Mouse (Mus musculus): ENCODE measurements around the gene Pomt1.

Pomt1 gene

DNA sequence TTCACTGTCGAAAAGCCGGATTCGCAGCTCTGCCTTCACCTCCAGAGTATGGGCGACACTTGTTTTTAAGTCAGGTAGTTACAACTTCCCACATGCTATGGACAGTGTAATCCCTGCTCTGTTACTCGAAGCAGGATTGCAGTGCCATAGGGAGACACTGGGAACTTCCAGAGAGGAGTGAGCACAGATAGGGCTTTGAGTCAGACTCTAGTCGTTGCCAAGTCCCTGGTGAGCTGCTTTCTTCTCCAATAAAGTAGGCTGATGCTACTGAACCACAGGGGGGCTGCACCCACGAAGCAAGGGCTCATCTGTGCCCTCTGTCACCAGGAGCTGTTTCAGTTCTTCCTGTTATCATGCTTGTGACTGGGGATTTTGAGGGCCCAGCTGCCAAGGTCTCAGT lies 14.8 kb upstream of the Pomt1 start:
- no peak for DNase-seq (ENCODE audit: low spot score)

DNA sequence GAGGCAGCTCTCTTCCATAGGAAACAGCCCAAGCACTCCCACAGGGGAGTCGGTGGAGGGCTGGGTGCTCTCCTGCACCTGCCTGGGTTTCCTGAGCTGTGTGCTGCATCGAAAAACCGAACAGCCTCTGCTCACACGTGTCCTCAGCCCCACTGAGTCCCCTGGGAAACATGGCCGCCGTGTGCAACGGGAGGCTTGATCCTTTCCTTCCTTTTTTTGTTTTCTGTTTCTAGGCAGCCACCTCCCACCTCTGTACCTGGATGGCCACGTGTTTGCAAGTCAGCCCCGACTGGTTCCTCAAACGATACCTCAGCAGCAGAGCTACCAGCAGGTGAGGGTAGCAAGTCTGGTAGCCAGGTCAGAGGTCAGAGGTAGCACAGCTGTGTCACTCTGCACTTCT lies 14.3 kb upstream of the Pomt1 start:
- no peak for DNase-seq (ENCODE audit: low spot score)

DNA sequence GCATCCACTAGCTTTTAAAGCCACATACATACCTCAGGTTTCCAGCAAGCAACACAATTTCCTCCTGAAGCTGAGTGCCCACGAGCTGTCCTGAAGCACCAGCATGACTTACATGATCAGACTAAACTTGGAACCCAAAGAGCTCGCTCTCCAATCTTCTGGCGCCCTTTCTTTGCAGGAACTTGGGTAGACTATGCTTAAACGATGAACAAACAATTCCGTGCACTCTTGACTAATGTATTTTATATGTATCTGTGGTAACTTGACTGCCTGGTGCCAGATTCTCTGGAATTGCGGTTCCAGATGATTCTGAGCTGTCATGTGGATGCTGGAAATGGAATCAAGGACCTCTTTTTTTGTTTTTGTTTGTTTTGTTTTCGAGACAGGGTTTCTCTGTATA lies 957 bp upstream of the Pomt1 start:
- DNase-seq (ENCODE audit: low spot score): no peak

- peak; percentile 57 for DNase-seq (ENCODE audit: low spot score)
Observed at GRCm38 (mm10) chr2:32236760-32237487, 534 bp downstream of the Pomt1 start.

- no peak for DNase-seq (ENCODE audit: low spot score)
Observed at GRCm38 (mm10) chr2:32237571-32237970, 1.2 kb downstream of the Pomt1 start.

GRCm38 (mm10) chr2:32238708-32239435 lies 2.5 kb downstream of the Pomt1 start:
- DNase-seq (ENCODE audit: low spot score): no peak

- no peak for DNase-seq (ENCODE audit: low spot score)
Observed at GRCm38 (mm10) chr2:32240591-32240990, 4.2 kb downstream of the Pomt1 start.

DNA sequence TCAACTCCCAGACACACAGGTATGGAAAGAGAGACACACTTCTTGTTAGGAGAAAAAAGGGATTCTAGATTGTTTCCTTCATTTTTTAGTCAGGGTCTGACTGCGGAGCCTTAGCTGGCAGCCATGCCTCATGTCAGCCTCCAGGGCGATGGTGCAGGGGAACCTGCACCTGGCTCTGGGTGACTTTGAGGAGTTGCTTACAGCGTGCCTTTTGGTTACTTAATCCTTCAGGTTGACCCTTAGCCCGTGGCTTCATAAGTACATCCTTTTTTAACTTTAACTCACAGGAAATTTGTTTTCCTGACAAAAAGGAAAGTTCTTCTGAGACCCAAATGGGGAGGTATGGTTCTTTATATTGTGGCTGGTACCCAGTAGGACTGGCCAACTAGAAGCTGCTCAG lies 6.6 kb downstream of the Pomt1 start:
- no peak for DNase-seq (ENCODE audit: low spot score)

- DNase-seq (ENCODE audit: low spot score): no peak
Observed at GRCm38 (mm10) chr2:32246741-32247140, 10.4 kb downstream of the Pomt1 start.

DNA sequence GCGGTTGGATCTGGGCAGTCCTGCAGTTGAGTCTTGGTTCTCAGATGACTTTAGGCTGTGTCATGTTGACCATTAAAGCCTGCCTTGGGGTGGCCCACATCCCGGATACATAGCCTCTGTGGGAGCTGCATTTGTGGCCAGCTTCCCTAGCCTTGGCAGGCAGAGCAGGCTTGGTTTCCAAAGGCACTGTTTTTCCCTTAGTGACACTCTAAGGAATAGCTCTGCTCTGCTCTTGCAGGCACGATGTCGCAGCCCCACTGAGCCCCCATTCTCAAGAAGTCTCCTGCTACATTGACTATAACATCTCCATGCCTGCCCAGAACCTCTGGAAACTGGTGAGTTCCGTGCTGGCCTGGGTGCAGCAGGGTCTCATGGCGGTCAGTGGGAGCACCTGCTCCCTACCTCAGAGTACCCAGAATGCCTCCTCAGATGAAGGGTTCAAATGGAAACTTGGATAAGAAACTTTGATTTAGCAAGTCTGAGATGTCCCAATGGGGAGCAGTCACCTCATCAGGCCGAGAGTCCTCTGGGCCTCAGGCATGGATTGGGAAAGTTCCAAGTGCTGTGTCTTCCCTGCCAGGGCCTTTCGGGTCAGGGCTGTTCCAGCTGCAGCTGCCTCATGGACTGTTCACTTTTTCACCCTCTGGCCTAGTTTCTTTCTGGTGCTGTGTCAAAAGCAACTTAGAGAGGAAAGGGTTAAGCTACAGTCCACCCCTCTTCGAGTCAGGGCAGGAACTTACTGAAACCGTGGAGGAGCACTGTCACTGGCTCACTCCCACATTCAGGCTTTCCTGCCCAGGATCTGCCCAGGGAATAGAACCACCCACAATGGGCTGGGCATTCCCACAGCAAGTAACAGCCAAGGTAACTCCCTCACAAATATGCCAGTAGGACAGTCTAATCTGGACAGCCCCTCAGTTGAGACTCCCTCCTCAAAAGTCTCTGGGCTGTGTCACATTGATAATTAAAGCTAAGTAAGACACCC lies 12.3 kb downstream of the Pomt1 start:
- DNase-seq (ENCODE audit: low spot score): peak; percentile 55

- DNase-seq (ENCODE audit: low spot score): peak; percentile 60
Observed at GRCm38 (mm10) chr2:32251791-32252527, 15.6 kb downstream of the Pomt1 start.

- DNase-seq (ENCODE audit: low spot score): peak; percentile 78
Observed at GRCm38 (mm10) chr2:32252658-32253057, 16.3 kb downstream of the Pomt1 start.

DNA sequence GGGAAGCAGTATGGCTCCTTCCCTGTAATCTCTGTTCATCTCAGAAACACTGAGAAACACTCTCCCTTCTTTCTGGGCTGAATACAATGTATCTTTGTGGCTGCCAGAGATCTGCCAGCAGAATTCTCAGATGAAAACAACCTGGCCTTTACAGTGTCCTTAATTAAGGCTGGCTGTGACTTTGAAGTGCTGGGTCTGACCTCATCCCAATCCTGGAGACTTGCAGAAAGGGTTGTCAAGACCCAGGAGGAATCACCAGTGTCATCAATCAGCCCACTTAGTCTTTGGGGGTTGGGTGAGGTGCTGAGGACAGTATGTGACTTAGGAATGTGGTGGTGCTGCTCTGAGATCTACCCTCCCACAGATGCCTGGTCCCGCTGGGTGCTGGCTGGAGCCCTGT lies 17.0 kb downstream of the Pomt1 start:
- peak; percentile 68 for DNase-seq (ENCODE audit: low spot score)

DNA sequence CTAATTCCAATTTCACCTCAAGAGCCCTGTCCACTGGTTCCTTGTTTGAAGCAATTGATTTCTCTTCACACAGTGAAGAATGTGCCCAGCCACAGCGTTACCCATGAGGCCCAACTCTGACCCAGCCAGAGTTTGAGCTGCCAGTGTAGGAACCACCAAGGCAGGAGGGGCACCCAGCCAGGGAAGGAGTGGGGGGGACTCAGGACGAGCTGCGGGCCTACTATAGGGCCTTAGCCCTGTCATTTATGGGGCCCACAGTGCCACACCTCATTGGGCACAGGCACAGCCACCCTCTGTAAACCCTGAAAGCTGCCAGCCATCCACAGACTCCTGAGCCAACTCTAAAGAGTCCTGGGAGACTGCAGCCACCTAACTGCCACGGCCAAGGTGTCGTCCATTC lies 18.2 kb downstream of the Pomt1 start:
- DNase-seq (ENCODE audit: low spot score): no peak

- DNase-seq (ENCODE audit: low spot score): no peak
Observed at GRCm38 (mm10) chr2:32256273-32256672, 19.9 kb downstream of the Pomt1 start.

- DNase-seq (ENCODE audit: low spot score): no peak
Observed at GRCm38 (mm10) chr2:32258887-32259533, 22.6 kb downstream of the Pomt1 start.

GRCm38 (mm10) chr2:32259657-32260417 lies 23.4 kb downstream of the Pomt1 start, which contains the start of gene Uck1:
TSS of gene Uck1 (minus strand) at chr2:32260159.
- DNase-seq (ENCODE audit: low spot score): peak; percentile 87

GRCm38 (mm10) chr2:32260635-32261034 lies 24.2 kb downstream of the Pomt1 start:
- DNase-seq (ENCODE audit: low spot score): no peak

GRCm38 (mm10) chr2:32275823-32276222 lies 39.4 kb downstream of the Pomt1 start:
- no peak for DNase-seq (ENCODE audit: low spot score)

GRCm38 (mm10) chr2:32282289-32282688 lies 45.9 kb downstream of the Pomt1 start:
- DNase-seq (ENCODE audit: low spot score): no peak
